Mouse (Mus musculus) heart, postnatal 14 days (tissue): ENCODE measurements around the gene Kcna2. TPM values are rescaled to one million over a fixed set of nuclear protein-coding genes. Genes with fewer than 3 reads are reported as not detected.

Experiments
- DNase-seq, 2 experiments: peaks; one replicate each; pipeline ENCODE4 v3.0.0; 2021 to 2022
- intact Hi-C: fragments of 180-260 bp; cut with DNase I; formaldehyde crosslinking; loops from one replicate; pipeline ENCODE4 v1.15.1; 2025
- total RNA-seq, 2 experiments: library from RNA; stranded (reverse); gene quantifications; 2 replicates each; pipeline ENCODE4 v1.2.3; 2021

The Kcna2 gene
- total RNA-seq, 2 experiments from 2014 or later = 0.85 to 1.2 TPM

GRCm38 (mm10) chr3:107147126-107147525 is 46.2 kb downstream of the Kcna2 start:
- DNase-seq = no peak
- intact Hi-C loops = no loop called here

GRCm38 (mm10) chr3:107149006-107149405 is 48.1 kb downstream of the Kcna2 start:
- peak; percentile 35 to 56 for DNase-seq
- intact Hi-C loops = loop anchor here (2.0 kb wide), 1 partner anchor 54 kb away; no protein-coding TSS in a partner anchor

- no peak for DNase-seq
- intact Hi-C loops = no loop called here
Measured at GRCm38 (mm10) chr3:107150469-107150868, 49.5 kb downstream of the Kcna2 start.

GRCm38 (mm10) chr3:107150872-107151540 is 50.1 kb downstream of the Kcna2 start:
- intact Hi-C loops = no loop called here
- DNase-seq = no peak

- no peak for DNase-seq
- intact Hi-C loops = no loop called here
Measured at GRCm38 (mm10) chr3:107153772-107154655, 53.1 kb downstream of the Kcna2 start.

GRCm38 (mm10) chr3:107158856-107159255 is 57.9 kb downstream of the Kcna2 start:
- no peak for DNase-seq
- intact Hi-C loops = no loop called here

- intact Hi-C loops = no loop called here
- peak in 1 of 2 experiments; percentile 10 for DNase-seq
Measured at GRCm38 (mm10) chr3:107159418-107159817, 58.5 kb downstream of the Kcna2 start.

GRCm38 (mm10) chr3:107159859-107160324 is 58.9 kb downstream of the Kcna2 start:
- intact Hi-C loops = no loop called here

GRCm38 (mm10) chr3:107162741-107163140 is 61.8 kb downstream of the Kcna2 start:
- intact Hi-C loops = no loop called here
- no peak for DNase-seq

More at GRCm38 (mm10) chr3:107159859-107160324, 58.9 kb downstream of the Kcna2 start:
- peak; percentile 14 to 35 for DNase-seq

Other genes with a start within 250 kb of the Kcna2 start
- 1 to 10 TPM in 1 of 2 experiments, under 1 TPM in 1; 0.38 to 2.6 TPM for gene Kcna3, start 65.0 kb upstream of the Kcna2 start, total RNA-seq
- gene Kcna10, start 81.9 kb downstream of the Kcna2 start, total RNA-seq = not detected
- not detected for gene Cym, start 120.6 kb downstream of the Kcna2 start, total RNA-seq
- not detected for gene A630076J17Rik, start 129.5 kb downstream of the Kcna2 start, total RNA-seq
- not detected for gene Prok1, start 138.6 kb downstream of the Kcna2 start, total RNA-seq
- 10 to 100 TPM; 63.2 to 71.3 TPM for gene Lamtor5, start 177.7 kb downstream of the Kcna2 start, total RNA-seq
- gene Slc16a4, start 190.1 kb downstream of the Kcna2 start, total RNA-seq = under 1 TPM; 0.37 to 0.60 TPM
- 10 to 100 TPM; 24.3 to 26.0 TPM for gene Rbm15, start 232.5 kb downstream of the Kcna2 start, total RNA-seq